Mouse (Mus musculus) heart, adult 9 months (tissue): Measurements from ENCODE around the gene Nhsl1.

Experiments used
- DNase-seq, 2 experiments: peaks; one replicate each; pipeline ENCODE4 v3.0.0; 2022; ENCODE audit warnings: low spot score in 2 of 2

Gene Nhsl1

GRCm38 (mm10) chr10:18318916-18319481 lies at the start of gene Nhsl1:
Nhsl1 (plus strand) TSS chr10:18318985.
- peak; percentile 45 to 49 for DNase-seq

- DNase-seq = no peak
Measured at GRCm38 (mm10) chr10:18276090-18276734, 42.6 kb upstream of the Nhsl1 start.

- no peak for DNase-seq
Measured at GRCm38 (mm10) chr10:18283991-18284390, 34.8 kb upstream of the Nhsl1 start.

- DNase-seq = peak; percentile 5 to 23
Measured at GRCm38 (mm10) chr10:18289512-18289911, 29.3 kb upstream of the Nhsl1 start.

- DNase-seq = no peak
Measured at GRCm38 (mm10) chr10:18305106-18305505, 13.7 kb upstream of the Nhsl1 start.

GRCm38 (mm10) chr10:18315071-18315470 lies 3.7 kb upstream of the Nhsl1 start:
- no peak for DNase-seq

GRCm38 (mm10) chr10:18317521-18317920 lies 1.3 kb upstream of the Nhsl1 start:
- DNase-seq = no peak

- peak; percentile 53 to 56 for DNase-seq
Measured at GRCm38 (mm10) chr10:18317961-18318915, 547 bp upstream of the Nhsl1 start.

- no peak for DNase-seq
Measured at GRCm38 (mm10) chr10:18319691-18320090, 906 bp downstream of the Nhsl1 start.

- no peak for DNase-seq
Measured at GRCm38 (mm10) chr10:18321861-18322260, 3.1 kb downstream of the Nhsl1 start.

GRCm38 (mm10) chr10:18323701-18324100 lies 4.9 kb downstream of the Nhsl1 start:
- no peak for DNase-seq

GRCm38 (mm10) chr10:18328331-18328908 lies 9.6 kb downstream of the Nhsl1 start:
- peak in 1 of 2 experiments; percentile 21 for DNase-seq

- DNase-seq = peak; percentile 43 to 57
Measured at GRCm38 (mm10) chr10:18329096-18330038, 10.6 kb downstream of the Nhsl1 start.

- DNase-seq = no peak
Measured at GRCm38 (mm10) chr10:18330445-18330844, 11.7 kb downstream of the Nhsl1 start.

GRCm38 (mm10) chr10:18333575-18333974 lies 14.8 kb downstream of the Nhsl1 start:
- DNase-seq = no peak

- DNase-seq = no peak
Measured at GRCm38 (mm10) chr10:18334176-18334575, 15.4 kb downstream of the Nhsl1 start.

GRCm38 (mm10) chr10:18334734-18335133 lies 15.9 kb downstream of the Nhsl1 start:
- DNase-seq = no peak

- DNase-seq = no peak
Measured at GRCm38 (mm10) chr10:18337725-18338124, 18.9 kb downstream of the Nhsl1 start.

- DNase-seq = peak in 1 of 2 experiments; percentile 10
Measured at GRCm38 (mm10) chr10:18339386-18339785, 20.6 kb downstream of the Nhsl1 start.

GRCm38 (mm10) chr10:18340930-18341329 lies 22.1 kb downstream of the Nhsl1 start:
- no peak for DNase-seq
